Comparison of ENCODE assay signal across 8 mouse cellular contexts in genomic region chr9:21286753-21287152, GRCm38 (mm10). TPM values are rescaled to one million over a fixed set of nuclear protein-coding genes. Genes with fewer than 3 reads are reported as not detected.
DNase-seq lines count a peak whose midpoint lies in the region; ATAC-seq lines count a peak whose summit lies in the region.

No protein-coding gene starts in this region.

- WGBS in liver, embryonic 11.5 days, result 30% methylated on average over 3 of the region's 3 CpGs
- 64% methylated on average over 3 of the region's 3 CpGs for WGBS in embryonic facial prominence, embryonic 13.5 days
- WGBS in limb, embryonic 12.5 days, result 61% methylated on average over 3 of the region's 3 CpGs
- WGBS in neural tube, embryonic 15.5 days, result 65% methylated on average over 3 of the region's 3 CpGs

- no peak for DNase-seq in liver, embryonic 11.5 days (ENCODE audit: low spot score)
- DNase-seq in liver, result no peak
- DNase-seq in c-Kit-positive CD71-positive TER-119-positive erythroid progenitor cells, embryonic 14.5 days (ENCODE audit: low spot score), result no peak
- DNase-seq in layer of hippocampus, postnatal 14 days (ENCODE audit: low spot score in 2 of 2), result no peak
- no peak for DNase-seq in layer of hippocampus, postnatal 36 days

- peaks cover 30% of the 10 kb centered on the region for H3K4me1 ChIP-seq in liver, embryonic 11.5 days (replicated peaks; ENCODE audit: control insufficient read depth, insufficient read depth, low read length)
- H3K4me1 ChIP-seq in embryonic facial prominence, embryonic 13.5 days, result peaks cover 32% of the 10 kb centered on the region
- H3K4me1 ChIP-seq in limb, embryonic 12.5 days (replicated peaks), result peaks cover 26% of the 10 kb centered on the region
- H3K4me1 ChIP-seq in neural tube, embryonic 15.5 days, result peaks cover 45% of the 10 kb centered on the region

- no peaks in the 10 kb centered on the region for H3K27me3 ChIP-seq in liver, embryonic 11.5 days (replicated peaks; ENCODE audit: control insufficient read depth, insufficient read depth, low read length)
- no peaks in the 10 kb centered on the region for H3K27me3 ChIP-seq in embryonic facial prominence, embryonic 13.5 days
- no peaks in the 10 kb centered on the region for H3K27me3 ChIP-seq in limb, embryonic 12.5 days
- H3K27me3 ChIP-seq in neural tube, embryonic 15.5 days (replicated peaks), result no peaks in the 10 kb centered on the region

- no peaks in the 10 kb centered on the region for H3K9me3 ChIP-seq in liver, embryonic 11.5 days (ENCODE audit: control insufficient read depth, low read length)
- H3K9me3 ChIP-seq in embryonic facial prominence, embryonic 13.5 days, result no peaks in the 10 kb centered on the region
- H3K9me3 ChIP-seq in limb, embryonic 12.5 days, result no peaks in the 10 kb centered on the region
- no peaks in the 10 kb centered on the region for H3K9me3 ChIP-seq in neural tube, embryonic 15.5 days (replicated peaks)

- peaks cover 30% of the 10 kb centered on the region for H3K36me3 ChIP-seq in liver, embryonic 11.5 days (ENCODE audit: control insufficient read depth, insufficient read depth, low read length)
- H3K36me3 ChIP-seq in embryonic facial prominence, embryonic 13.5 days, result peaks cover 42% of the 10 kb centered on the region
- H3K36me3 ChIP-seq in limb, embryonic 12.5 days, result peaks cover 33% of the 10 kb centered on the region
- H3K36me3 ChIP-seq in neural tube, embryonic 15.5 days, result peaks cover 30% of the 10 kb centered on the region

- no peak for ATAC-seq in liver, embryonic 11.5 days (replicated peaks; ENCODE audit: low FRiP score)
- ATAC-seq in embryonic facial prominence, embryonic 13.5 days (ENCODE audit: insufficient number of reproducible peaks, insufficient read depth, low FRiP score, low TSS enrichment, low read depth), result no peak
- no peak for ATAC-seq in limb, embryonic 12.5 days (ENCODE audit: insufficient number of reproducible peaks, insufficient read depth, low FRiP score, low TSS enrichment, low read depth)
- no peak for ATAC-seq in neural tube, embryonic 15.5 days (ENCODE audit: low FRiP score)

- H3K4me3 ChIP-seq in liver, embryonic 11.5 days (ENCODE audit: low read depth, low read length), result peak overlapping the region; percentile 89
- peak overlapping the region; percentile 82 for H3K4me3 ChIP-seq in embryonic facial prominence, embryonic 13.5 days
- H3K4me3 ChIP-seq in limb, embryonic 12.5 days (replicated peaks), result peak overlapping the region; percentile 82
- peak overlapping the region; percentile 76 for H3K4me3 ChIP-seq in neural tube, embryonic 15.5 days (replicated peaks)

- peak overlapping the region; percentile 92 for H3K9ac ChIP-seq in liver, embryonic 11.5 days (ENCODE audit: low read depth, low read length)
- peak overlapping the region; percentile 83 for H3K9ac ChIP-seq in embryonic facial prominence, embryonic 13.5 days
- H3K9ac ChIP-seq in limb, embryonic 12.5 days (replicated peaks), result peak overlapping the region; percentile 76
- H3K9ac ChIP-seq in neural tube, embryonic 15.5 days (replicated peaks), result peak overlapping the region; percentile 67

- peak overlapping the region; percentile 83 for H3K4me2 ChIP-seq in liver, embryonic 11.5 days
- H3K4me2 ChIP-seq in embryonic facial prominence, embryonic 13.5 days, result peak overlapping the region; percentile 78
- H3K4me2 ChIP-seq in limb, embryonic 12.5 days, result peak overlapping the region; percentile 92
- peak overlapping the region; percentile 79 for H3K4me2 ChIP-seq in neural tube, embryonic 15.5 days

- peak overlapping the region; percentile 90; the same call in 1 of the 2 replicates for H3K27ac ChIP-seq in liver, embryonic 11.5 days (ENCODE audit: low read depth, low read length)
- no peak overlapping the region for H3K27ac ChIP-seq in embryonic facial prominence, embryonic 13.5 days
- no peak overlapping the region for H3K27ac ChIP-seq in limb, embryonic 12.5 days
- peak overlapping the region; percentile 91 for H3K27ac ChIP-seq in neural tube, embryonic 15.5 days (replicated peaks)

RNA-seq across cellular contexts. Expression of gene Kri1, which starts 1.0 kb away (rescaled TPM):
- polyA plus RNA-seq in liver, embryonic 11.5 days (2014; fragmentation: Nextera tagmentation; extraction: Ambion mirVana), result 19.3 and 24.2 TPM in 2 replicates
- polyA plus RNA-seq in embryonic facial prominence, embryonic 13.5 days (2015; fragmentation: Nextera tagmentation; extraction: Ambion mirVana), result 16.8 and 19.2 TPM in 2 replicates
- polyA plus RNA-seq in limb, embryonic 12.5 days (2016; fragmentation: Nextera tagmentation; extraction: Ambion mirVana), result 18.1 and 22.2 TPM in 2 replicates
- 15.2 and 18.7 TPM in 2 replicates for polyA plus RNA-seq in neural tube, embryonic 15.5 days (2015; fragmentation: Nextera tagmentation; extraction: Ambion mirVana)
- 10 to 100 TPM; 32.1 to 33.4 TPM for total RNA-seq in layer of hippocampus, postnatal 14 days (2021)
- 10 to 100 TPM; 48.1 to 50.2 TPM for total RNA-seq in layer of hippocampus, postnatal 36 days (2021)

RNA-seq across cellular contexts. Expression of gene Cdkn2d, which starts 4.5 kb away (rescaled TPM):
- 48.0 and 48.2 TPM in 2 replicates for polyA plus RNA-seq in liver, embryonic 11.5 days (2014; fragmentation: Nextera tagmentation; extraction: Ambion mirVana)
- 52.1 and 56.2 TPM in 2 replicates for polyA plus RNA-seq in embryonic facial prominence, embryonic 13.5 days (2015; fragmentation: Nextera tagmentation; extraction: Ambion mirVana)
- 46.1 and 46.9 TPM in 2 replicates for polyA plus RNA-seq in limb, embryonic 12.5 days (2016; fragmentation: Nextera tagmentation; extraction: Ambion mirVana)
- polyA plus RNA-seq in neural tube, embryonic 15.5 days (2015; fragmentation: Nextera tagmentation; extraction: Ambion mirVana), result 120 and 129 TPM in 2 replicates
- 10 to 100 TPM; 58.9 to 62.0 TPM for total RNA-seq in layer of hippocampus, postnatal 14 days (2021)
- total RNA-seq in layer of hippocampus, postnatal 36 days (2021), result 10 to 100 TPM; 53.0 to 62.9 TPM

RNA-seq across cellular contexts. Expression of gene Atg4d, which starts 21.7 kb away (rescaled TPM):
- polyA plus RNA-seq in liver, embryonic 11.5 days (2014; fragmentation: Nextera tagmentation; extraction: Ambion mirVana), result 57.0 and 61.1 TPM in 2 replicates
- polyA plus RNA-seq in embryonic facial prominence, embryonic 13.5 days (2015; fragmentation: Nextera tagmentation; extraction: Ambion mirVana), result 33.3 and 35.4 TPM in 2 replicates
- 29.8 and 34.9 TPM in 2 replicates for polyA plus RNA-seq in limb, embryonic 12.5 days (2016; fragmentation: Nextera tagmentation; extraction: Ambion mirVana)
- 50.0 and 52.4 TPM in 2 replicates for polyA plus RNA-seq in neural tube, embryonic 15.5 days (2015; fragmentation: Nextera tagmentation; extraction: Ambion mirVana)
- 10 to 100 TPM; 33.5 to 39.3 TPM for total RNA-seq in layer of hippocampus, postnatal 14 days (2021)
- 10 to 100 TPM; 38.8 to 40.9 TPM for total RNA-seq in layer of hippocampus, postnatal 36 days (2021)

RNA-seq across cellular contexts. Expression of gene Ap1m2, which starts 25.4 kb away (rescaled TPM):
- 1.2 and 1.6 TPM in 2 replicates for polyA plus RNA-seq in liver, embryonic 11.5 days (2014; fragmentation: Nextera tagmentation; extraction: Ambion mirVana)
- polyA plus RNA-seq in embryonic facial prominence, embryonic 13.5 days (2015; fragmentation: Nextera tagmentation; extraction: Ambion mirVana), result 22.3 and 30.1 TPM in 2 replicates
- polyA plus RNA-seq in limb, embryonic 12.5 days (2016; fragmentation: Nextera tagmentation; extraction: Ambion mirVana), result 9.0 and 9.5 TPM in 2 replicates
- polyA plus RNA-seq in neural tube, embryonic 15.5 days (2015; fragmentation: Nextera tagmentation; extraction: Ambion mirVana), result 2.5 and 12.1 TPM in 2 replicates
- total RNA-seq in layer of hippocampus, postnatal 14 days (2021), result under 1 TPM in 1 of 2 experiments, not detected in 1; 0.50 TPM
- total RNA-seq in layer of hippocampus, postnatal 36 days (2021), result under 1 TPM; 0.35 to 0.57 TPM

RNA-seq across cellular contexts. Expression of gene Slc44a2, which starts 33.7 kb away (rescaled TPM):
- polyA plus RNA-seq in liver, embryonic 11.5 days (2014; fragmentation: Nextera tagmentation; extraction: Ambion mirVana), result 57.2 and 61.2 TPM in 2 replicates
- 120 and 123 TPM in 2 replicates for polyA plus RNA-seq in embryonic facial prominence, embryonic 13.5 days (2015; fragmentation: Nextera tagmentation; extraction: Ambion mirVana)
- polyA plus RNA-seq in limb, embryonic 12.5 days (2016; fragmentation: Nextera tagmentation; extraction: Ambion mirVana), result 103 and 110 TPM in 2 replicates
- polyA plus RNA-seq in neural tube, embryonic 15.5 days (2015; fragmentation: Nextera tagmentation; extraction: Ambion mirVana), result 68.4 and 79.7 TPM in 2 replicates
- total RNA-seq in layer of hippocampus, postnatal 14 days (2021), result 10 to 100 TPM; 53.4 to 61.0 TPM
- 10 to 100 TPM; 49.6 to 56.3 TPM for total RNA-seq in layer of hippocampus, postnatal 36 days (2021)

Comparison
In these comparisons a context has a peak if more than half of its experiments do, and no peak if none do; other contexts are left out.
1. H3K27ac ChIP-seq: peak in liver, embryonic 11.5 days (single experiment) and neural tube, embryonic 15.5 days (single experiment); none in embryonic facial prominence, embryonic 13.5 days (single experiment) and limb, embryonic 12.5 days (single experiment).
2. Peak in every context shown above with its lines, with median percentiles within 50 percentile points of each other: H3K4me2 ChIP-seq, H3K4me3 ChIP-seq and H3K9ac ChIP-seq.